Mouse (Mus musculus) stomach, postnatal 0 days (tissue): ENCODE measurements around the gene Spr. TPM values are rescaled to one million over a fixed set of nuclear protein-coding genes. Genes with fewer than 3 reads are reported as not detected.
A peak's percentile ranks its signal among the peaks of the same experiment; 100 is the strongest.
"Not testable (repeated sequence)": the region's sequence is repeated elsewhere in the genome, so short reads cannot be mapped to it uniquely, and the experiment has no call there.

ENCODE experiments used
- ATAC-seq: fragments of 200-750 bp; cut with Nextera tagmentation; 2 replicates; pipeline ENCODE4 v1.8.0; 2017; ENCODE audit not compliant: low FRiP score, low TSS enrichment
- DNase-seq: peaks from one replicate; pipeline ENCODE4 v3.0.0-alpha.2; 2016; ENCODE audit warnings: low spot score
- H3K27ac ChIP-seq: fragments of 300-500 bp; sonication (generic); replicated peaks from 2 replicates; pipeline ENCODE4 v1.5.1; 2014; ENCODE audit warnings: mild to moderate bottlenecking, control low read depth
- H3K27me3 ChIP-seq: fragments of 300-500 bp; sonication (generic); 2 replicates; pipeline ENCODE4 v1.6.1; 2014; ENCODE audit warnings: low read length; ENCODE audit not compliant: control insufficient read depth, insufficient read depth
- H3K36me3 ChIP-seq: fragments of 300-500 bp; sonication (generic); 2 replicates; pipeline ENCODE4 v1.6.1; 2014; ENCODE audit warnings: low read length, mixed read lengths; ENCODE audit not compliant: control insufficient read depth, insufficient read depth
- H3K4me1 ChIP-seq: fragments of 300-500 bp; sonication (generic); replicated peaks from 2 replicates; pipeline ENCODE4 v1.6.1; 2014; ENCODE audit warnings: antibody characterized with exemption; ENCODE audit not compliant: control insufficient read depth, insufficient read depth
- H3K4me2 ChIP-seq: fragments of 300-500 bp; sonication (generic); replicated peaks from 2 replicates; pipeline ENCODE4 v1.6.1; 2014; ENCODE audit warnings: low read depth, mild to moderate bottlenecking, control low read depth, moderate library complexity
- H3K4me3 ChIP-seq: fragments of 300-500 bp; sonication (generic); 2 replicates; pipeline ENCODE4 v1.5.1; 2014; ENCODE audit warnings: low read depth, low read length, control low read depth
- H3K9ac ChIP-seq: fragments of 300-500 bp; sonication (generic); 2 replicates; pipeline ENCODE4 v1.6.1; 2014; ENCODE audit warnings: mild to moderate bottlenecking, low read length, control low read depth, mixed read lengths
- H3K9me3 ChIP-seq: fragments of 300-500 bp; sonication (generic); 2 replicates; pipeline ENCODE4 v1.6.1; 2016; ENCODE audit warnings: low read length; ENCODE audit not compliant: control insufficient read depth
- CTCF ChIP-seq: IDR thresholded peaks from 2 replicates; pipeline ENCODE4 v1.5.1; 2016; ENCODE audit warnings: antibody characterized with exemption, low read depth, mild to moderate bottlenecking, moderate library complexity
- EP300 ChIP-seq: optimal IDR thresholded peaks from 2 replicates; pipeline ENCODE3; 2016; ENCODE audit warnings: antibody characterized with exemption
- WGBS: fragments of 180-500 bp; shearing (Covaris S2); extraction: QIAGEN DNeasy Blood & Tissue Kit; methylation state at CpG from one replicate; pipeline ENCODE4 v1.1.7; 2014; 5-methylcytosine and 5-hydroxymethylcytosine counted together
- polyA plus RNA-seq: library from polyadenylated mRNA; unstranded; fragments of >200 nt; fragmentation: Nextera tagmentation; extraction: Ambion mirVana; gene quantifications from 2 replicates; pipeline ENCODE4 v1.2.1, GENCODE M21; 2015

Gene Spr
- polyA plus RNA-seq, 1 experiment from 2014 or later, result 58.8 TPM

DNA sequence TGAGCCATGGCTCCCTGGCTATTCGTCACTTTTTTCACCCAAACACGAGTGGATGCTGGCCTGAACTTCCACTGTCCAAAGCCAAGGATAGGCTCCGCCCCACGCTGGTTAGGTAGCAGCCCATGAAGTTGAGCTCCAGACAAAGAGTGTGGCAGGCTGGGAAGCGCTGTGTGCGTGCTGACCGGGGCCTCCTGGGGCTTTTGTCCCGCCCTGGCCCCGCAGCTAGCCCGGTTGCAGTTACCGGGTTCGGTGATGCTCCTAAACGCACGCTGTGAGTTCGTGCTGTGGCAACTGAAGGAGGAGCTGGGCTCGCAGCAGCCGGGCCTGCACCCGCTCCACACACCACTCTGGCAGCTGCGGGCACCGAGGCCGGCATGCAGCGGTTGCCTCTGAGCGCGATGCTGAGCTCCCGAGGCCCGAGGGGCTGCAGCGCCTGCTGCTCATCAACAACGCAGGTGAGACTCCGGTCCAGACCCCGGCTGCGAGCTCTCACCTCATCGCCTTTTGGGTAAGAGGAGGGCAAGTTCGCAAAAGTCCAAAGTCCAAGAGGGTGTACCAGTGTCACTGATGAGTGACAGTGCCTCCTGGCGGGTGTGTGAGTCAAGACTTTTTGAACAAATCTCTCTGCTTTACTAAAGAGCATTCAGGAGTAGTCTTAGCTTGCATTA, 17.4 kb upstream of the Spr start:
- DNase-seq (peak; percentile 62), ATAC-seq (0 out of 2 replicates have a peak, but pooled peaks have one; percentile 26)
- Histone ChIP-seq H3K4me3 (peak overlapping the region; percentile 44), H3K4me2 (peak overlapping the region; percentile 76), H3K36me3 (no peaks in the 10 kb centered on the region), H3K4me1 (no peaks in the 10 kb centered on the region), H3K27ac (no peak overlapping the region), H3K9ac (0 out of 2 replicates have a peak overlapping the region, but pooled peaks have one; percentile 41), H3K9me3 (no peaks in the 10 kb centered on the region), H3K27me3 (no peaks in the 10 kb centered on the region)
- no peak for TF ChIP-seq EP300
- peak; percentile 78 for TF ChIP-seq CTCF
- 2% methylated on average over 34 of the region's 34 CpGs for WGBS

DNA sequence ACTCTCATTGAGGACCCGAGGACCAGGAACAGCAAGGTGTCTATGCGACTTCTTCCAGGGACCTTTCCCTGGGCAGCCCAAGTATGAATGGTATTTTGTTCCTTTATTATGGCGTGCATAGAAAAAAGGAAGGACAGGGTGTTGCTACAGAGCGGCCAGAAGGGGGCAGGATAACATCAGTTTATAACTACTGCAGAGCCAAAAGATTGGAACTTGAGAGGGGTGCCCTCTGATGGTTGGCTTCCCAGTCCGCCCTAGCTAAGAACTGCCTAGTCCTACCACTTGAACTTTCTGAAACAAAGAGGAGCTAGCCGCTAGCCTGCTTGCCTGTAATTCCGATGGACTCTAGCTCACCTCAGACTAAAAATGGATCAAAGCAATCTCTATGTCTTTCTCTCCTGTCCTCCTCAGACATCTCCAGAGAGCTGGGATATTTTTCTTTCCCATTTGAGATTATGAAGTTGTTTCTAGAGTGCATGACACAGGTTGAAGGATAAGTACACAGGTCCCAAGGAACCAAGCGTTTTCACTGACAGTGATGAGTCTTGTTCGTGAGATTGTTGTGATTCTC, 16.5 kb upstream of the Spr start:
- Histone ChIP-seq H3K4me3 (no peak overlapping the region), H3K9ac (no peak overlapping the region), H3K9me3 (no peaks in the 10 kb centered on the region), H3K27ac (no peak overlapping the region), H3K4me2 (no peak overlapping the region), H3K27me3 (no peaks in the 10 kb centered on the region), H3K36me3 (no peaks in the 10 kb centered on the region), H3K4me1 (no peaks in the 10 kb centered on the region)
- peak; percentile 72 for DNase-seq
- TF ChIP-seq EP300 (no peak), CTCF (peak; percentile 90)
- 14% methylated on average over 9 of the region's 9 CpGs for WGBS
- peak; percentile 64 for ATAC-seq

DNA sequence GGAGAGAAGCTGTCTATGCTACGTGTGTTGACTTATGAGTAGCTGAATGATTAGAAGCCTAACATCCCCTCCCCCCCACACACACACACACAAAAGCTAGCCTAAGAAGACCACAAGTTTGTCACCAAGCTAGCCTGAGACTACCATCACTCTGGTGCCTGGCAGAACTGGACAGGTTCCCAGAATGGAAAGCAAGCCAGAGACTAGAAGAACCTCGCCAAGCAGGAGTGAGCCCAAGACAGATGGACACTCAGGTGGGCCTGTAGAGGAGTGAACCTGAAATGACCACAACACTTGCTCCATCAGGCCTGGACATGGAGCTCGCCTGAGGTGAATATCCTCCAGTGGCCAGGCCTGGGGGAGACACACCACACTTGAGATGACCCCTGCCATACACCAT, 12.8 kb upstream of the Spr start:
- peak; percentile 8 for DNase-seq
- no peak overlapping the region for H3K27ac ChIP-seq
- no peak overlapping the region for H3K9ac ChIP-seq
- TF ChIP-seq EP300, result no peak
- TF ChIP-seq CTCF, result no peak
- no peak overlapping the region for H3K4me2 ChIP-seq
- WGBS, result 70% methylated on average over 3 of the region's 3 CpGs
- no peak for ATAC-seq
- no peaks in the 10 kb centered on the region for H3K9me3 ChIP-seq
- no peaks in the 10 kb centered on the region for H3K36me3 ChIP-seq
- H3K4me1 ChIP-seq, result no peaks in the 10 kb centered on the region
- H3K27me3 ChIP-seq, result no peaks in the 10 kb centered on the region
- no peak overlapping the region for H3K4me3 ChIP-seq

DNA sequence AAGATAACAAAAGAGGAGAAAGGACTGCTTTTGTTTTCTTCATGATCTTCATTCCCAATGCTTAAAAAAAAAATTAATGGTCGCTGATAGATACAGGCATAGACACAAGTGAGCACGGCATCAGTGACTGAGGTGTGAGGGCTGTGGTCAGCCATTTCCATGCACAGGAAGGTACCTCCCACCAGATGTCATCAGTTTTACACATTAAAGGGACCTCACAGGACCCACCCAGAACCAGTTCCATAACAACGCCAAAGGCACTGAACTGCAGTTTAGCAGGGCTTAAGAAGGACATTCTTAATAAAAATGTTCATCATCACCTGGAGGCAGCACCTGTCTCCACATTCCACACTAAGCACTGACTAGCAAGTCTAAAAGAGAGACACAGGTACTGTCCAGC, 10.1 kb upstream of the Spr start:
- Histone ChIP-seq H3K4me3 (no peak overlapping the region), H3K27me3 (no peaks in the 10 kb centered on the region), H3K4me2 (no peak overlapping the region), H3K27ac (no peak overlapping the region), H3K36me3 (no peaks in the 10 kb centered on the region), H3K9me3 (no peaks in the 10 kb centered on the region), H3K4me1 (no peaks in the 10 kb centered on the region), H3K9ac (no peak overlapping the region)
- DNase-seq, result no peak
- no peak for ATAC-seq
- no peak for TF ChIP-seq CTCF
- no peak for TF ChIP-seq EP300
- WGBS, result 54% methylated on average over 3 of the region's 3 CpGs

DNA sequence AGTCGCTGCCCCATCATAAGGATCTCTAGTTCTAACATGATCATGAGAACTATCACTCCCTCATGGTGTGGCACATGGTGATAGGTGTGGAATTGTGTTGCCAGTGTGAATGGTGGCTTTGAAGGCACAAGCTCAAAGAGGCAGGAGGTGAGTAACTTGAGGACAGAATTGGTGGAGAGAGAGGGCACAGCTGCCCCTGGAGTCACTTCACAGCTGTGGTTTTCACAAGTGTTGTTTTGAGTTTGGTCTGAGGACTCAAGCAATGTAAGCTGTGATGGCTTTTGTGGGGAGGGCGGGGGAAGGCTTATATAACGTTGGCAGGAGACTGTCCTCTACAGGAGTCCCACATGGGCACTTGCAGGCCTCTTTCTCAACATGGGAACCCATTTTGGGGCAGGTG, 6.9 kb upstream of the Spr start:
- TF ChIP-seq EP300, result no peak
- no peak for TF ChIP-seq CTCF
- WGBS, result 58% methylated on average over 3 of the region's 3 CpGs
- H3K4me2 ChIP-seq, result no peak overlapping the region
- DNase-seq (no peak), ATAC-seq (no peak)
- H3K27me3 ChIP-seq, result no peaks in the 10 kb centered on the region
- no peak overlapping the region for H3K9ac ChIP-seq
- no peak overlapping the region for H3K27ac ChIP-seq
- H3K36me3 ChIP-seq, result no peaks in the 10 kb centered on the region
- no peaks in the 10 kb centered on the region for H3K9me3 ChIP-seq
- H3K4me3 ChIP-seq, result no peak overlapping the region
- H3K4me1 ChIP-seq, result no peaks in the 10 kb centered on the region

DNA sequence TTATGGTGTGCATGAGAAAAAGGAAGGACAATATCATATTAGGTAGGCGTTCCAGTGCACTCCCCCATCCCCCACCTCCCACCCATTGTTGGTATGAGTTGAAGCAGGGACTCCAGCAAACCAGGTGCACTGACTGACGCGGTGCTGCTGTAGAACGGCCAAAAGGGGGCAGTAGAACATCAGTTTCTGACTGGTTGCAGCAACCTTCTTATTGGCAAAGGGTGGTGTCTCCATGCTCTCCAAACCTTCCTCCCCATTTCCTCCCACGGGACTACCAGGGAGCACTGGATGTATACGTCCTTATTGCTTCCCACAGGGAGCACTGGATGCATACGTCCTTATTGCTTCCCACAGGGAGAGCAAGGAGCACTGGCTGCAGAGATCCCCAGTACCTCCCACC, 3.4 kb upstream of the Spr start:
- ATAC-seq (0 out of 2 replicates have a peak, but pooled peaks have one; percentile 17), DNase-seq (peak; percentile 70)
- not testable (repeated sequence) for H3K27ac ChIP-seq, H3K4me1 ChIP-seq, H3K9ac ChIP-seq, H3K9me3 ChIP-seq, H3K36me3 ChIP-seq, H3K4me2 ChIP-seq, H3K4me3 ChIP-seq, H3K27me3 ChIP-seq
- peak; percentile 78 for TF ChIP-seq CTCF
- WGBS, result 13% methylated on average over 6 of the region's 7 CpGs
